Mouse (Mus musculus): ENCODE results near the gene Mcl1. TPM values are rescaled to one million over a fixed set of nuclear protein-coding genes. Genes with fewer than 3 reads are reported as not detected.

The Mcl1 gene
- total RNA-seq, 4 experiments from 2014 or later: 123 to 159 (median 134) TPM

GRCm38 (mm10) chr3:95706273-95706672 lies 47.7 kb downstream of the Mcl1 start:
- no peak for DNase-seq (ENCODE audit: low spot score)

GRCm38 (mm10) chr3:95707497-95707896 lies 48.9 kb downstream of the Mcl1 start:
- no peak for DNase-seq (ENCODE audit: low spot score)

- no peak for DNase-seq (ENCODE audit: low spot score)
Observed at GRCm38 (mm10) chr3:95709044-95709443, 50.5 kb downstream of the Mcl1 start.

GRCm38 (mm10) chr3:95709967-95710366 lies 51.4 kb downstream of the Mcl1 start:
- DNase-seq (ENCODE audit: low spot score): no peak

Other genes starting within 250 kb of the Mcl1 start
- 10 to 100 TPM; 36.9 to 39.9 (median 39.1) TPM for gene Arnt, start 224.4 kb upstream of the Mcl1 start, total RNA-seq (2022)
- gene Ctsk, start 159.5 kb upstream of the Mcl1 start, total RNA-seq (2022): 1 to 10 TPM; 5.3 to 7.9 (median 6.6) TPM
- gene Ctss, start 132.0 kb upstream of the Mcl1 start, total RNA-seq (2022): 10 to 100 TPM in 2 of 4 experiments, 1 to 10 TPM in 2; 7.8 to 17.5 (median 10.0) TPM
- gene Hormad1, start 99.1 kb upstream of the Mcl1 start, total RNA-seq (2022): not detected
- gene Golph3l, start 69.9 kb upstream of the Mcl1 start, total RNA-seq (2022): 10 to 100 TPM; 17.9 to 20.9 (median 19.6) TPM
- gene Ensa, start 33.8 kb upstream of the Mcl1 start, total RNA-seq (2022): 10 to 100 TPM; 77.2 to 84.9 (median 80.6) TPM
- gene Adamtsl4, start 29.1 kb downstream of the Mcl1 start, total RNA-seq (2022): 10 to 100 TPM; 35.5 to 60.3 (median 45.4) TPM
- gene Ecm1, start 80.8 kb downstream of the Mcl1 start, total RNA-seq (2022): 10 to 100 TPM; 36.6 to 76.5 (median 42.3) TPM
- gene Tars2, start 101.4 kb downstream of the Mcl1 start, total RNA-seq (2022): 10 to 100 TPM; 48.1 to 51.8 (median 49.0) TPM
- 10 to 100 TPM; 39.1 to 47.6 (median 41.0) TPM for gene Rprd2, start 160.1 kb downstream of the Mcl1 start, total RNA-seq (2022)
- gene Prpf3, start 197.1 kb downstream of the Mcl1 start, total RNA-seq (2022): 10 to 100 TPM; 13.9 to 22.5 (median 21.3) TPM
- gene Mrps21, start 212.7 kb downstream of the Mcl1 start, total RNA-seq (2022): 100 to 1,000 TPM; 312 to 354 (median 350) TPM
- 10 to 100 TPM; 12.0 to 58.8 (median 26.9) TPM for gene Ciart, start 223.5 kb downstream of the Mcl1 start, total RNA-seq (2022)
- 10 to 100 TPM in 2 of 4 experiments, 1 to 10 TPM in 2; 6.3 to 12.0 (median 8.4) TPM for gene BC028528, start 233.2 kb downstream of the Mcl1 start, total RNA-seq (2022)
- gene Aph1a, start 235.2 kb downstream of the Mcl1 start, total RNA-seq (2022): 100 to 1,000 TPM; 102 to 115 (median 107) TPM
- 100 to 1,000 TPM; 170 to 196 (median 181) TPM for gene Car14, start 245.9 kb downstream of the Mcl1 start, total RNA-seq (2022)

Data from heart, adult 8-10 months (tissue).